Mouse (Mus musculus) thymus, postnatal 36 days (tissue): ENCODE data around the gene Upk1a.
A peak's percentile ranks its signal among the peaks of the same experiment; 100 is the strongest.

Source experiments
- DNase-seq, 2 experiments: peaks; one replicate each; pipeline ENCODE4 v3.0.0; 2022; ENCODE audit warnings: mixed read lengths in 2 of 2

Upk1a gene

GRCm38 (mm10) chr7:30572389-30572788 lies 40.3 kb downstream of the Upk1a start:
- DNase-seq: no peak

DNA sequence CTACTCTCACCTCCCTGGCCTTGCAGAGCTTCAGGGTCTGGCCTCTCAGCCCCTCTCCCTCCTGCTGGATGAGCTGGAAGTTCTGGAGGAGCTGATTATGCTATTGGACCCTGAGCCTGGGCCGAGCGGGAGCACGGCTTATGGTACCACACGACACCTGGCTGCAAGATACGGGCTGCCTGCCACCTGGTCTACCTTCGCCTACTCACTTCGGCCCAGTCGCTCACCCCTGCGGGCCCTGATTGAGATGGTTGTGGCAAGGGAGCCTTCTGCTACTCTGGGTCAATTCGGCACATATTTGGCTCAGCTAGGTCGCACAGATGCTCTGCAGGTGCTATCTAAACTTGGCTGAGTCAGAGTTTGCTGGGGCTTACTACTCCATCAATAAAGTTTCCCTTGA lies 45.1 kb downstream of the Upk1a start:
- no peak for DNase-seq

GRCm38 (mm10) chr7:30566033-30566432 lies 46.6 kb downstream of the Upk1a start:
- no peak for DNase-seq

DNA sequence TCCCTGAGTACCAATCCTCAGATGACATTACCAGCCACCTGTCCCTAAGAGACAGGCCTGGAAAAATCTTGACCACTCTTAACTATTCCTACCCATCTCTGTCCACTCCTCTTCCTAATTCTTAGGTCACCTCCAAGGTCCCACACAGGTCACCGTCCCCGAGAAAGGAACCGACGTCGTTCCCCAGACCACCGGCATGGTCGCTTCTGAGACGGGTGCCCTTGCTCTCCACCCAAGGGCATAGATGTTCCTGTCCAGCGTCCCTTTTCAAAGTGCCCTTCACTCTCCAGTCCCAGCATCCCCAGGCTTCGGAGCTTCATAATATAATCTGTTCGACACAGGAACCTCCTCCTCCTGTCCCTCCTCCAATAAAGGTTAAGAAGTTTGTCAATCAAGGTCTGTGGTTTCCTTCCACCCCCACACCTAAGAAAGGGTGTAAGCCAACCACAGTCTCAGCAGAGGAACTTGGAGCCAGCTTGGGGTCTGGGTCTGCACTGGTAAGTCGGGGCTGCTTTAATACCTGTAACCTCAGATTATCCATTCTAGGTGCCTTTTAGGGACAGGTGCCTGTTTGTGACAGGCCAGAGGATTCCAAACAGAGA lies 47.6 kb downstream of the Upk1a start, which contains the start of gene Igflr1:
TSS of gene Igflr1 (plus strand) at position 458 of the 602 bp plus-strand sequence.
- no peak for DNase-seq

- peak; percentile 57 to 70 for DNase-seq
These were observed 48.8 kb downstream of the Upk1a start for GRCm38 (mm10) chr7:30563906-30564280.

DNA sequence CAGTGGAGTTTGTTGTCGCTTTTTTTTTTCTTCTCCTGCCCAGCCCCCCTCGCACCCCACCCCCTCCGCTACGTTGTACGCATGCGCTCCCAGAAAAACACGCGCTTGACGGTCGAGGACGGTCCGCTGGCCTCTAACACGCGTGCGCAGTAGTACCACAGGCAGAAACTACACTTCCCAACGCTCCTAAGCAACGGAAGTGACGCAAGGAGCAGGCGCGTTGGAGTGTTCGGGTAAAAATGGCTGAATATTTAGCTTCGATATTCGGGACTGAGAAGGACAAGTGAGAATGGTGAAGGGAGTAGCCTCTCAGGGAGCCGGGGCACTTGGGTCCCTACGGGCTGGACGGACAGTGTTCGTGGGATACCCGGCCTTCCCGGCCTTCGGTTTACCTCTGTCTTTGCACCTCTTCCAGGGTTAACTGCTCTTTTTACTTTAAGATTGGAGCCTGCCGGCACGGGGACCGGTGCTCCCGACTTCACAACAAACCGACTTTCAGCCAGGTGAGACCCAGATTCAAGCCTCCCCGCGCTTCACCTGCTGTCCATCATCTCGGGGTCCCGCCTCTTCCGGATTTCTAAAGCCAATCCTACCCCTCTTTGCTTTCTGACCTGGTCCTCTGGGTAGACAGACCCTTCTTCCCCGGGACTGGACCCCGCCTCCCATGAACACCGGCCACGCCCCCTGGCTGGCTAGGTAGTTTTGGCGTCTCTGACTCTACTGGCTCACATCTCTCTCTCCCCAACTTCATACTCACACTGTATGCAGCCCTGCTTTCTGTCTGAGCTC lies 49.3 kb downstream of the Upk1a start, which contains the start of the genes U2af1l4, Gm49396 and Psenen:
TSS of gene U2af1l4 (plus strand) at position 185 of the 789 bp plus-strand sequence.
TSS of gene Gm49396 (plus strand) at position 228 of the 789 bp plus-strand sequence.
TSS of gene Psenen (minus strand) at position 511 of the 789 bp plus-strand sequence.
- peak; percentile 93 to 95 for DNase-seq

DNA sequence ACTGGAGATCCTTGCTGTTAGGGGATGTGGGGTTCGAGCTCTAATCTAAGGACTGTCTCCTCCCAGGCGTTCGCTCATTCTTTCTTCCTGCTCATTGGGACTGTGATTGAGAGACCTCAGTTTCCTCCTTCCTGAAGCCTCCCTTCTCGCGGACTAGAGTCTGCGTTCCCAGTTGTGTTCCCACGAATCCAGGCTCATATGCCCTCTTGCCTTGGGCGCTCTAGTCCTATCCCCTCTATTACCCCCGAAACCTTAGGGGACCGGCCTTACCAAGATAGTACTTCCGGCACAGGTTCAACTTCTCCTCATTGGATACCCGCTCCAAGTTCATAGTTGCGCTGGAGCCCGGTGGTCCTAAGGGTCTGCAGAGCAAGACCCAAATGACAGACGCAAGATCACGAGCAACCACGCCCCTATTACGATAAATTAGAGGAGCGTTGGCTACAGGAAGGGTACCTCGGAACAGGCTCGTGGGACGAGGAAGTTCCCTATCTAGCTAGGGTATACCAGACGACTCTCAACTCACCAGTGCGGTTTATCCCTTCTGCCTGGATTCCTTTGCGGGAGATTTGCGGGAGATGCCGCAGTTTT lies 50.0 kb downstream of the Upk1a start:
- no peak for DNase-seq

DNA sequence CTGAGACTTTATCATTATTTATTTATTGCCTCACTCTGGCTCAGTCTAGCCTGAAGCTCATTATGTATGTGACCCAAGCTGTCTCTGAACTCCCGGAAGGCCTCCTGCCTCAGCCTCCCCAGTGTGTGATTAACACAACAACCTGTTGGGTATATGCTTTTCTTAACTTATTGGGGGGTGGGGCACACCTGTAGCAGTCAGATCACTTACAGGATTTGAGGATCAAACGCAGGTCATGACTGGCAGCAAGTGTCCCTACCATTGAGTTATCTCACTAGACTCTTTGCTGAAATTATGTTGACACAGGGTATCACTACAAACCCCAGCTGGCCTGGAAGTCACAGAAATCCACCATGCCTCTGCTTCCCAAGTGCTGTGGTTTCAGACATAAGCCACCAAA lies 52.4 kb downstream of the Upk1a start:
- DNase-seq: no peak

GRCm38 (mm10) chr7:30559443-30559954 lies 53.1 kb downstream of the Upk1a start, which contains the start of gene Lin37:
Lin37 (minus strand) TSS chr7:30559838.
- DNase-seq: peak; percentile 91 to 96

GRCm38 (mm10) chr7:30558656-30559442 lies 53.8 kb downstream of the Upk1a start:
- DNase-seq: no peak

DNA sequence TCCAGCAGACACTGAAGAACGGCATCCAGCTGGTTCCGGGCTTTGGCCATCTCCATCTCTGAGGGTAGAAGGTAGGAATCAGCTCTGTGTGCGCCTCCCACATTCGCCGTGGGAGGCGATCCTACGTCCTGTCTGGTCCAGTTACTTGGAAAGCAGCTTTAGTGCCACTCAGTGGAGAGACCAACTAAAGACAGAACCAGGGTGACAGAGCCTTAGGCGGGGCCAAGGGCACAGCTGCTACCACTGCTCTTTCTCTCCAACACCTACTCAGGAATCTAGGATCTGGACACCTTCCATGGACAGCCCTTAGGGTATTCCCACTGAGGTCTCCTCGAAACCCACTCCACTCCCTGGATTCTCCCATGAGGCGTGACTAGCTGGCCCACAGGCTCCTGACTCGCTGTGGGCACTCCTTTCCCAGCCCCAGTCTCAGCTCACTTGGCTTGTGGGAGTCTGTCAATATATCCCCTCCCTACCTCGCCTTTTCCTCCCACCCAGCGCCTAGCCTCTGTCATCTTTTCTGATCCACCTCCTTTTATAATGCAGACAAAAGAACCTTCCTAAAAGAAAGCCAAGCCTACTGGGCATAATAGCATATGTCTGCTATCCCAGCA lies 54.6 kb downstream of the Upk1a start:
- no peak for DNase-seq

- no peak for DNase-seq
These were observed 55.6 kb downstream of the Upk1a start for GRCm38 (mm10) chr7:30556894-30557536.

DNA sequence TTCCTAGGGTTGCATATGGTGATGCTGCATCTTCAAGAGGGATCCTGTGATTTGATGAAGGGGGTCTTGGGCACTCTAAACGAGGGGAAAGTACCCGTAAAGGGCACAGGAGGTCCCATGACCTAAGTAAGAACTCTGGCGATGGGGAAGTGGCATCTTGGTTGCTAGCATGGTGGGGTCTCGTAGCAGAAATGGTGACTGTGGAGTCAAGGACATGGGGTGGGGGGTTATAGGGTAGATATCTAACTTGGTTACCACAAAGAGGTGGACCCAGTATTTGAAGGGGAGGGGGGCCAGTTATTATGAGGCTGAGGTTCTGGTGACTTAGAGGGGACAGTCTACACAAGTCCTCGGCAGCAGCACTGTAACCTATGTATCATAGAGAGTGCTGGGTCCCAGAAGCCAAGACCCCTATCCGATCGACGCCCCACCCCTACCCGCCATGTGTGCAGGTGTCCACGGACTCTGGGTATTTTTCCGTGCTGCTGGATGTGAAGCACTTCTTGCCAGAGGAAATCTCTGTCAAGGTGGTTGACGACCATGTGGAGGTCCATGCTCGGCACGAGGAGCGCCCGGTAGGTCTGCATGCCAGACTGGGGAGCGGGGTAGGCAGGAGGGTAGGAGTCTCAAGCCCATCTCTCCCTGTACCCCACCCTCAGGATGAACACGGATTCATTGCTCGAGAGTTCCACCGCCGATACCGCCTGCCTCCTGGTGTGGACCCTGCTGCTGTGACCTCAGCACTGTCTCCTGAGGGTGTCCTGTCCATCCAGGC lies 58.6 kb downstream of the Upk1a start:
- DNase-seq: peak in 1 of 2 experiments; percentile 21
